Mouse (Mus musculus) C2C12 (cell line): Measurements from ENCODE around the gene Zfp217.

ENCODE experiments used
- CTCF ChIP-seq: IDR thresholded peaks from one replicate; pipeline ENCODE4 v1.5.1; 2011; ENCODE audit not compliant: control insufficient read depth, insufficient read depth, insufficient read length
- MAX ChIP-seq: IDR thresholded peaks from one replicate; pipeline ENCODE4 v1.6.1; 2011; ENCODE audit warnings: mild to moderate bottlenecking, control low read depth

- TF ChIP-seq MAX (no peak), CTCF (no peak)
Measured at GRCm38 (mm10) chr2:170144343-170144742, 3.6 kb downstream of the Zfp217 start.
